Mouse (Mus musculus) B cell, adult (primary cell): ENCODE data around the gene Zfp114. TPM values are rescaled to one million over a fixed set of nuclear protein-coding genes. Genes with fewer than 3 reads are reported as not detected.

Experiments used
- total RNA-seq: library from RNA; stranded (reverse); gene quantifications from 4 replicates; pipeline ENCODE4 v1.2.4, GENCODE M21; 2023; ENCODE audit not compliant: inconsistent age

Gene Zfp114
- total RNA-seq: 0.16 TPM in 1 of 4 replicates, not detected in the others

DNA sequence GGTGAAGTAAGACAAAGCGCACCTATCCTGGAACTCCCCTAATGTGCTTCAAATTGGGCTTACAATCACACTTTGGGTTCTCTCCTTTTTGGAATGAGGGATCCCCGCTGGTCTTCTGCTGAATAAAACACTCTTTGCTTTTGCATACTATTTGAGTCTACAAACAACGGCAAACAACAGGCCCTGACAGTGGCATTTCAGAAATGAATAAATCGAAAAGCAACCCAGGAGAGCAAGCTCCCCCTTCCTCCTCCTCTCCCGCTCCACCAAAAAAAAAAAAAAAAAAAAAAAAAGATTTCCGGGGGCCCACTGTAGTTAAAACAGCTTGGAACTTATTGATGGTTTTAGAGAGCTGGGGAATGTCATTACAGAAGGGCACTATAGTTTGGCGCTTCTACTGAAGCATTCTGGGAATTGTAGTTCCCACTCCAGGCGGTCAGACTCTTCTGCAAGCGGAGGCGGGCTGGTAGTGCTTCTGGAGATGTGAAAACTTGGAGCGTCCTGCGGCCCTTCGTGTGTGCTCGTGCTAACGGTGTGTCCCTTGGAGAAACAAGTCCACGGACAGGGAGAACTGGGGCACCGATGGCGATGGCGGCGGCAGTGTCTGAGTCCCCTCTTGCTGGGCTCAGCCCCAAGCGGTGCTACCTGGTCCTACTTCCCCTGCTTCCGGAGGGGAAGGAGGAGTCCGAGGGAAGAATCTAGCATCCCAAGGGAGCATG lies at the start of gene Zfp114:
Gene Zfp114 (plus strand): TSS at position 443 of the 719 bp plus-strand sequence.

DNA sequence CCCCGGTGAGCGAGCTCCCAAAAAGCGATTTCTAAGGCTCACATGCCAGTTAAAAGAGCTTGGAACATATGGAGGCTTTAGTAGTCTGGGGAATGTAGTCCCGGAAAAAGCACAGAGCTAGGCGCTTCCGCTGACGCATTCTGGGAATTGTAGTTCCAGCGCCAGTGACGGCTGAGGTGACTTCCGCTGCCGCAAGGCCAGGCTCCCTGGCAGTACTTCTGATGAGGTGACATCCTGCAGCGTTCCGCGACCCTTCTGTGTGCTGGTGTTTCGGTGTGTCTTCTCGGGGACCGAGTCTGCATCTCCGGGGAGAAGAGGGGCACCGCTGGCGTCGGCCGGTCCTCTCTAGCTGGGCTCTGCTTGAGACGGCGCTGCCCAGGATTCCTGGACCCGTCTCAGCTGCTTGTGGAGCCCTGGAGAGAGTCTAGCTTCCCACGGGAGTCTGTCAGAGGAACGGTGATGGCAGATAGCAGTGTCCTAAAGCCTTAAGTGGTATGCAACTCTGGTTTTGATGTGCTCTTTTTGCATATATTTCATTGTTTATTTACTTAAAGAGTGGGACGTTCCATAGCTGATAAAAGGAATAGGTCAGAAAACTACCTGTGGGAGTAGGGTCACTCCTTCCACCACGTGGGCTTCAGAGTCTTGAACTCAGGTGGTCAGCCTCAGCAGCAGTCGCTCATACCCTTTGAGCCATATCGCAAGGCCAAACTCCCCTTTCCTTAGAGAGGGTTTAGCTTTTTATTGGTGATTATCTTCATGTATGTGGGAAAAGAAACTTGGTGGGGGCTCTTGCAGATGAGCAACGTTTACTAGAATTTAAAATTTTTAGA lies 40.6 kb upstream of the Zfp114 start, which contains the start of gene Zfp235:
Gene Zfp235 (plus strand): TSS at position 174 of the 833 bp plus-strand sequence.

DNA sequence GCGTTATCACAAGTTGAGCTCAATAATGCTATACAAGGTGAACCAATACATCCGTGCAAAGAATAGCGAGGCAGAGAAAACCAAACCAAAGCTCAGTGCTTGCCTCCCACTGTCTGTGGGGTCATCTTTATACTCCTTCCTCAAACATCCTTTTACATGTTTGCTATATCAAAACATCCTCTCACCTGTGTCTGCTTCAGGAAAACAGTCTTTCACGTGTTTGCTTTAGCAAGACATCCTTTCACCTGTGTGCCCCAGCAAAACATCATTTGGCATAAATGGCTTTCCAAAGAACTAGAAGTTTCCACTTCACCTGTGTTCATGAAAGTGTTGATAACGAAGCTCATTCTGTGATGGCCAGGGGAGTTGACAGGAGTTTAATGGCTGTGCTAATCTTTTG lies 36.5 kb downstream of the Zfp114 start, which contains the start of gene Zfp111:
Gene Zfp111 (minus strand): TSS at position 101 of the 400 bp plus-strand sequence.

Other genes starting within 250 kb of the Zfp114 start
- not detected in 4 replicates for gene Vmn1r179, start 248.1 kb upstream of the Zfp114 start, total RNA-seq
- not detected in 4 replicates for gene Vmn1r180, start 224.4 kb upstream of the Zfp114 start, total RNA-seq
- gene Vmn1r181, start 200.4 kb upstream of the Zfp114 start, total RNA-seq: not detected in 4 replicates
- not detected in 4 replicates for gene V1rd19, start 173.4 kb upstream of the Zfp114 start, total RNA-seq
- not detected in 4 replicates for gene Vmn1r183, start 121.8 kb upstream of the Zfp114 start, total RNA-seq
- 23.1 to 32.4 TPM (median 27.2 TPM) in 4 replicates for gene Zfp180, start 93.1 kb upstream of the Zfp114 start, total RNA-seq
- gene Zfp112, start 62.7 kb upstream of the Zfp114 start, total RNA-seq: 3.1 to 3.9 TPM (median 3.5 TPM) in 4 replicates
- gene Zfp235, start 40.9 kb upstream of the Zfp114 start, total RNA-seq: 5.8 to 8.7 TPM (median 6.4 TPM) in 4 replicates
- 0.09 TPM in 1 of 4 replicates, not detected in the others for gene Zfp111, start 36.4 kb downstream of the Zfp114 start, total RNA-seq
- gene Zfp109, start 62.5 kb downstream of the Zfp114 start, total RNA-seq: 1.3 to 2.2 TPM (median 1.7 TPM) in 4 replicates
- 0.22 to 0.27 TPM in 2 of 4 replicates, not detected in the others for gene Zfp108, start 79.7 kb downstream of the Zfp114 start, total RNA-seq
- gene Zfp93, start 95.4 kb downstream of the Zfp114 start, total RNA-seq: 0.18 to 1.6 TPM in 2 of 4 replicates, not detected in the others
- 5.2 to 10.8 TPM (median 7.3 TPM) in 4 replicates for gene Zfp61, start 126.2 kb downstream of the Zfp114 start, total RNA-seq
- gene Zfp94, start 141.6 kb downstream of the Zfp114 start, total RNA-seq: 7.5 to 10.9 TPM (median 9.4 TPM) in 4 replicates
- not detected in 4 replicates for gene Tescl, start 158.9 kb downstream of the Zfp114 start, total RNA-seq
- not detected in 4 replicates for gene Lypd5, start 174.1 kb downstream of the Zfp114 start, total RNA-seq
- 3.6 to 6.1 TPM (median 4.8 TPM) in 4 replicates for gene Kcnn4, start 195.2 kb downstream of the Zfp114 start, total RNA-seq
- gene Smg9, start 224.6 kb downstream of the Zfp114 start, total RNA-seq: 69.8 to 79.7 TPM (median 77.4 TPM) in 4 replicates